Mouse (Mus musculus): Measurements from ENCODE around the gene Sqstm1.

Gene Sqstm1

GRCm38 (mm10) chr11:50206037-50206436 lies 4.6 kb downstream of the Sqstm1 start:
- TF ChIP-seq GATA4 (IDR thresholded peaks at IDR 0.05; ENCODE audit: insufficient replicate concordance, low read length): no peak

- TF ChIP-seq GATA4 (IDR thresholded peaks at IDR 0.05; ENCODE audit: insufficient replicate concordance, low read length): no peak
Observed at GRCm38 (mm10) chr11:50205434-50205833, 5.2 kb downstream of the Sqstm1 start.

GRCm38 (mm10) chr11:50203302-50203827 lies 7.3 kb downstream of the Sqstm1 start:
- TF ChIP-seq GATA4 (IDR thresholded peaks at IDR 0.05; ENCODE audit: insufficient replicate concordance, low read length): no peak

DNA sequence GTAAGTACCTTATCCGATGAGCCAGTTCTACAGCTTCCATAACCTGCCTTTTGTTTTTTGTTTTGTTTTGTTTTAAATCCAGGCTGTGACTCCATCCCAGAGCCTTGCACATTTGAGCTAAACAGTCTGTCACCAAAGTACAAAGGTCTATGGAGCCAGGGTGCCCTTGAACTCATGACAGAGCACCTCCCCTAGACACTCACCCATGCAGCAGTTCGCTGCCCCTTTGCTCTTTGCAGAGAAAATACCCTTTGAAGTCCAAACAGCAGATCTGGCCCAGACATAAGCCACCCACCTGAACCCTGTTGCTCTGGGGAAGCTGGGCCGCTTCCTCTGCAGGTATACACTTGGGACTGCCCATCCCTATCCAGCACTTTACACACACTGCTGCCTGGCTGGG lies 9.0 kb downstream of the Sqstm1 start:
- TF ChIP-seq GATA4 (IDR thresholded peaks at IDR 0.05; ENCODE audit: insufficient replicate concordance, low read length): no peak

- TF ChIP-seq GATA4 (IDR thresholded peaks at IDR 0.05; ENCODE audit: insufficient replicate concordance, low read length): no peak
Observed at GRCm38 (mm10) chr11:50200613-50201012, 10.0 kb downstream of the Sqstm1 start.

GRCm38 (mm10) chr11:50198916-50199315 lies 11.7 kb downstream of the Sqstm1 start:
- no peak for TF ChIP-seq GATA4 (IDR thresholded peaks at IDR 0.05; ENCODE audit: insufficient replicate concordance, low read length)

GRCm38 (mm10) chr11:50198219-50198846 lies 12.3 kb downstream of the Sqstm1 start:
- no peak for TF ChIP-seq GATA4 (IDR thresholded peaks at IDR 0.05; ENCODE audit: insufficient replicate concordance, low read length)

GRCm38 (mm10) chr11:50197500-50197899 lies 13.1 kb downstream of the Sqstm1 start:
- no peak; the same call in 1 of the 2 replicates for TF ChIP-seq GATA4 (IDR thresholded peaks at IDR 0.05; ENCODE audit: insufficient replicate concordance, low read length)

DNA sequence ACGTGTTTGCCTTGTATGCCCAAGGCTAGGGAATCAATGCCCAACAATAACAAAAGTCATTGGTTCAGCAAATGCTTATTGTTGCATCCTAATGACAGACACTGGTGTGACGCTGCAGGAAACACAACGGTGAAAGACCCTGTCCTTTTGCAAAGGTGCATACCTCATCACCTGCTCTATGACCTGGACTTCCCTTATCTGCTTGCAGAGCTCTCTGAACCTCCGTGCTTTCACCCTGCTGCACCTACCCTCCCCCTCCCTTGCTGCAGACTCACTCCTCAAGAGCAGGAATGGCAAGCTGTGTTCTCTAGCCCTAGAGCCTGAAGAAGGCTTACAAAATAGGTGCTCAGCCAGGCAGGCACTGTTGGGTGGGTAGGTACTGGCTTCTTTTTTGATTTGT lies 15.8 kb downstream of the Sqstm1 start:
- TF ChIP-seq GATA4 (IDR thresholded peaks at IDR 0.05; ENCODE audit: insufficient replicate concordance, low read length): peak; percentile 99; the same call in 1 of the 2 replicates

GRCm38 (mm10) chr11:50194070-50194469 lies 16.6 kb downstream of the Sqstm1 start:
- no peak for TF ChIP-seq GATA4 (IDR thresholded peaks at IDR 0.05; ENCODE audit: insufficient replicate concordance, low read length)

- no peak for TF ChIP-seq GATA4 (IDR thresholded peaks at IDR 0.05; ENCODE audit: insufficient replicate concordance, low read length)
Observed at GRCm38 (mm10) chr11:50192278-50192677, 18.3 kb downstream of the Sqstm1 start.

- no peak for TF ChIP-seq GATA4 (IDR thresholded peaks at IDR 0.05; ENCODE audit: insufficient replicate concordance, low read length)
Observed at GRCm38 (mm10) chr11:50190362-50190761, 20.3 kb downstream of the Sqstm1 start.

- no peak for TF ChIP-seq GATA4 (IDR thresholded peaks at IDR 0.05; ENCODE audit: insufficient replicate concordance, low read length)
Observed at GRCm38 (mm10) chr11:50188682-50189081, 21.9 kb downstream of the Sqstm1 start.

GRCm38 (mm10) chr11:50184788-50185187 lies 25.8 kb downstream of the Sqstm1 start:
- no peak for TF ChIP-seq GATA4 (IDR thresholded peaks at IDR 0.05; ENCODE audit: insufficient replicate concordance, low read length)

- no peak for TF ChIP-seq GATA4 (IDR thresholded peaks at IDR 0.05; ENCODE audit: insufficient replicate concordance, low read length)
Observed at GRCm38 (mm10) chr11:50182702-50183101, 27.9 kb downstream of the Sqstm1 start.

- TF ChIP-seq GATA4 (IDR thresholded peaks at IDR 0.05; ENCODE audit: insufficient replicate concordance, low read length): no peak
Observed at GRCm38 (mm10) chr11:50180478-50181231, 30.0 kb downstream of the Sqstm1 start.
